Mouse (Mus musculus): ENCODE results near the gene Pced1b. TPM values are rescaled to one million over a fixed set of nuclear protein-coding genes. Genes with fewer than 3 reads are reported as not detected.
"Not testable (repeated sequence)": the region's sequence is repeated elsewhere in the genome, so short reads cannot be mapped to it uniquely, and the experiment has no call there.

The Pced1b gene
- polyA plus RNA-seq (2015; fragmentation: Nextera tagmentation; extraction: Ambion mirVana) = 4.5 and 4.9 TPM in 2 replicates

- peaks cover 2% of the 10 kb centered on the region; the same call in 1 of the 2 replicates for H3K27me3 ChIP-seq (replicated peaks; ENCODE audit: control insufficient read depth, insufficient read depth, low read length)
- ATAC-seq = peak; percentile 96
- H3K36me3 ChIP-seq (ENCODE audit: control insufficient read depth, insufficient read depth, low read length) = no peaks in the 10 kb centered on the region
- H3K9me3 ChIP-seq (ENCODE audit: control insufficient read depth, low read length) = no peaks in the 10 kb centered on the region
- peaks cover 13% of the 10 kb centered on the region for H3K4me1 ChIP-seq (ENCODE audit: control insufficient read depth, insufficient read depth, low read depth, low read length)
- peak within 1 kb of the TSS; percentile 93 for H3K9ac ChIP-seq (ENCODE audit: low read depth, low read length)
- H3K4me2 ChIP-seq (ENCODE audit: low read length) = peak within 1 kb of the TSS; percentile 80
- H3K4me3 ChIP-seq (ENCODE audit: low read length) = peak within 1 kb of the TSS; percentile 78
- H3K27ac ChIP-seq (ENCODE audit: low read depth, low read length) = peak within 1 kb of the TSS; percentile 88
- under 1% methylated on average over 53 of the region's 125 CpGs for WGBS
Measured at GRCm38 (mm10) chr15:97246911-97247790, at the start of gene Pced1b, which contains the start of gene Amigo2. TSS of gene Pced1b (plus strand) at chr15:97247107. TSS of gene Amigo2 (minus strand) at chr15:97247287.

GRCm38 (mm10) chr15:97204889-97205288, 42.0 kb upstream of the Pced1b start:
- Histone ChIP-seq H3K27ac (ENCODE audit: low read depth, low read length) (no peak overlapping the region), H3K9me3 (ENCODE audit: control insufficient read depth, low read length) (no peaks in the 10 kb centered on the region), H3K4me3 (ENCODE audit: low read length) (no peak overlapping the region), H3K4me2 (ENCODE audit: low read length) (no peak overlapping the region), H3K36me3 (ENCODE audit: control insufficient read depth, insufficient read depth, low read length) (no peaks in the 10 kb centered on the region), H3K27me3 (replicated peaks; ENCODE audit: control insufficient read depth, insufficient read depth, low read length) (no peaks in the 10 kb centered on the region), H3K9ac (ENCODE audit: low read depth, low read length) (no peak overlapping the region), H3K4me1 (ENCODE audit: control insufficient read depth, insufficient read depth, low read depth, low read length) (no peaks in the 10 kb centered on the region)
- ATAC-seq = no peak
- 83% methylated on average over 3 of the region's 3 CpGs for WGBS

- H3K4me2 ChIP-seq (ENCODE audit: low read length) = no peak overlapping the region
- no peak overlapping the region for H3K4me3 ChIP-seq (ENCODE audit: low read length)
- H3K9me3 ChIP-seq (ENCODE audit: control insufficient read depth, low read length) = no peaks in the 10 kb centered on the region
- H3K4me1 ChIP-seq (ENCODE audit: control insufficient read depth, insufficient read depth, low read depth, low read length) = no peaks in the 10 kb centered on the region
- 77% methylated on average over 10 of the region's 10 CpGs for WGBS
- ATAC-seq = no peak
- H3K36me3 ChIP-seq (ENCODE audit: control insufficient read depth, insufficient read depth, low read length) = no peaks in the 10 kb centered on the region
- no peaks in the 10 kb centered on the region for H3K27me3 ChIP-seq (replicated peaks; ENCODE audit: control insufficient read depth, insufficient read depth, low read length)
- H3K9ac ChIP-seq (ENCODE audit: low read depth, low read length) = no peak overlapping the region
- H3K27ac ChIP-seq (ENCODE audit: low read depth, low read length) = no peak overlapping the region
Measured at GRCm38 (mm10) chr15:97205776-97206175, 41.1 kb upstream of the Pced1b start.

DNA sequence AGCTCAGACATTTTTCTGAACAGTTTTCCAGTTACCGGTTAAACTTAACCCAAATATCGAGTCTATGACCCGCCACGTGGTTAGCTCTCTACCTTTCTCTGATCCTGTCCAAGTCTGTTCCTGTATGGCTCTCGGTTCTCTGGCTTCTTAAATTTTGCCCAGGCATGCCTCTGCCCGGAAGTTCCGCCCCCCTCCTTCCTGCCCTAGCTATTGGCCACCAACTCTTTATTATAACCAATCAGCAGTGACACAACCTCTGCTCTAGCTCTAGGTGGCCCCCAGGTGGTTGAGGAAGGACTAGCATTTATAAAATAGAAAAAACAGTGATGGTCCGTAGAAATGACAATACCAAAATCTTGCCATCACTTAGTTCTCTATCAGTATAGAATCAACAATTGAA, 40.4 kb upstream of the Pced1b start:
- H3K36me3 ChIP-seq (ENCODE audit: control insufficient read depth, insufficient read depth, low read length) = no peaks in the 10 kb centered on the region
- WGBS = 96% methylated on average over 8 of the region's 8 CpGs
- H3K9ac ChIP-seq (ENCODE audit: low read depth, low read length) = no peak overlapping the region
- no peaks in the 10 kb centered on the region for H3K9me3 ChIP-seq (ENCODE audit: control insufficient read depth, low read length)
- H3K4me1 ChIP-seq (ENCODE audit: control insufficient read depth, insufficient read depth, low read depth, low read length) = no peaks in the 10 kb centered on the region
- H3K27me3 ChIP-seq (replicated peaks; ENCODE audit: control insufficient read depth, insufficient read depth, low read length) = no peaks in the 10 kb centered on the region
- no peak overlapping the region for H3K4me3 ChIP-seq (ENCODE audit: low read length)
- no peak overlapping the region for H3K4me2 ChIP-seq (ENCODE audit: low read length)
- ATAC-seq = no peak
- H3K27ac ChIP-seq (ENCODE audit: low read depth, low read length) = no peak overlapping the region

GRCm38 (mm10) chr15:97209754-97210153, 37.2 kb upstream of the Pced1b start:
- H3K9ac ChIP-seq (ENCODE audit: low read depth, low read length); ATAC-seq: not testable (repeated sequence)

GRCm38 (mm10) chr15:97212501-97213477, 34.1 kb upstream of the Pced1b start:
- Histone ChIP-seq H3K4me3 (ENCODE audit: low read length) (no peak overlapping the region), H3K9ac (ENCODE audit: low read depth, low read length) (no peak overlapping the region), H3K9me3 (ENCODE audit: control insufficient read depth, low read length) (no peaks in the 10 kb centered on the region), H3K27ac (ENCODE audit: low read depth, low read length) (no peak overlapping the region), H3K4me1 (ENCODE audit: control insufficient read depth, insufficient read depth, low read depth, low read length) (no peaks in the 10 kb centered on the region), H3K27me3 (replicated peaks; ENCODE audit: control insufficient read depth, insufficient read depth, low read length) (no peaks in the 10 kb centered on the region), H3K36me3 (ENCODE audit: control insufficient read depth, insufficient read depth, low read length) (no peaks in the 10 kb centered on the region), H3K4me2 (ENCODE audit: low read length) (no peak overlapping the region)
- no peak for ATAC-seq
- WGBS = 81% methylated on average over 17 of the region's 17 CpGs

More at GRCm38 (mm10) chr15:97209754-97210153, 37.2 kb upstream of the Pced1b start:
- H3K27ac ChIP-seq (ENCODE audit: low read depth, low read length); H3K36me3 ChIP-seq (ENCODE audit: control insufficient read depth, insufficient read depth, low read length); H3K27me3 ChIP-seq (replicated peaks; ENCODE audit: control insufficient read depth, insufficient read depth, low read length); H3K4me3 ChIP-seq (ENCODE audit: low read length); H3K9me3 ChIP-seq (ENCODE audit: control insufficient read depth, low read length); H3K4me2 ChIP-seq (ENCODE audit: low read length); H3K4me1 ChIP-seq (ENCODE audit: control insufficient read depth, insufficient read depth, low read depth, low read length): not testable (repeated sequence)
- 99% methylated on average over 3 of the region's 3 CpGs for WGBS

DNA sequence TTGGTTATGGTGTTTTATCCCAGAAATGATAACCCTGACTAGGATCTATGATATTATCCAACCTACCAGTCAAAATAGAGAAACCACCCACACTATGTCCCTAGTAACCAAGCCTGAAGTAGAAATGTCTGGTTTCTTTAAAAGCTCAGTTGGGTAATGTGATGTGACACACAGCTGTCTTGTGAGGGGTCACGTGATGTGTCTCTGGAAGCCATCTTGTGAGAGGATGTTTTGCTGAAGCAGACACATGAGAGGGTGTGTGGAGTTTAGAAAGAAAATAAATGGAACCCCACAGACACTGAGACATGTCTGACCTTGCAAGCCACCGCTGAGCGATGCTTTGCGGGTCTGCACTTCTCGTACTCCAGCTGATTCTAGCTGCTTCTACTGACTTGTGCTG, 30.1 kb upstream of the Pced1b start:
- Histone ChIP-seq H3K4me3 (ENCODE audit: low read length) (no peak overlapping the region), H3K9ac (ENCODE audit: low read depth, low read length) (no peak overlapping the region), H3K4me1 (ENCODE audit: control insufficient read depth, insufficient read depth, low read depth, low read length) (no peaks in the 10 kb centered on the region), H3K9me3 (ENCODE audit: control insufficient read depth, low read length) (no peaks in the 10 kb centered on the region), H3K4me2 (ENCODE audit: low read length) (no peak overlapping the region), H3K27ac (ENCODE audit: low read depth, low read length) (no peak overlapping the region), H3K36me3 (ENCODE audit: control insufficient read depth, insufficient read depth, low read length) (no peaks in the 10 kb centered on the region), H3K27me3 (replicated peaks; ENCODE audit: control insufficient read depth, insufficient read depth, low read length) (no peaks in the 10 kb centered on the region)
- no peak for ATAC-seq
- 90% methylated on average over 5 of the region's 5 CpGs for WGBS

DNA sequence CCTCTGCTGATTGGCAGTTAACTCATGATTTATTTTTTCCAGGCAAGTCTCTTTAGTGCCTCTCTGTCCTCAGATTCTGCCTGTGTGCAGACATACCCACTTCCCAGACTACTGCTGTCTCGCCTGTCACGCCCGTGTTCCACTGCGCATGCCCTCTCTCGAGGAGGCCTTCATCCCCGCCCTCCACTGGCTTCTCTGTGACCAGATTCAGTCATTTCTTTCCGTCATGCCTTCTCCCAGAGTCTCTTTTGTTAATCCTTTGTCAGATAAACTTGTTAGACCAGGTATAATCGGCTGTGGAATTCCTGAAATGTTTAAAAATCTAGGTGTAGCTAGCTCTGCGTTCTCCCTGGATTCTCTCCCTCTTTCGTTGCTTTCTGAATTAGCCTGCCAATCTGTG, 23.5 kb upstream of the Pced1b start:
- Histone ChIP-seq H3K4me1 (ENCODE audit: control insufficient read depth, insufficient read depth, low read depth, low read length) (no peaks in the 10 kb centered on the region), H3K9ac (ENCODE audit: low read depth, low read length) (no peak overlapping the region), H3K4me2 (ENCODE audit: low read length) (no peak overlapping the region), H3K9me3 (ENCODE audit: control insufficient read depth, low read length) (no peaks in the 10 kb centered on the region), H3K36me3 (ENCODE audit: control insufficient read depth, insufficient read depth, low read length) (no peaks in the 10 kb centered on the region), H3K27ac (ENCODE audit: low read depth, low read length) (no peak overlapping the region), H3K4me3 (ENCODE audit: low read length) (no peak overlapping the region), H3K27me3 (replicated peaks; ENCODE audit: control insufficient read depth, insufficient read depth, low read length) (no peaks in the 10 kb centered on the region)
- no peak for ATAC-seq
- 91% methylated on average over 10 of the region's 10 CpGs for WGBS

GRCm38 (mm10) chr15:97224003-97224402, 22.9 kb upstream of the Pced1b start:
- Histone ChIP-seq H3K27me3 (replicated peaks; ENCODE audit: control insufficient read depth, insufficient read depth, low read length) (no peaks in the 10 kb centered on the region), H3K4me3 (ENCODE audit: low read length) (no peak overlapping the region), H3K9ac (ENCODE audit: low read depth, low read length) (no peak overlapping the region), H3K4me2 (ENCODE audit: low read length) (no peak overlapping the region), H3K9me3 (ENCODE audit: control insufficient read depth, low read length) (no peaks in the 10 kb centered on the region), H3K4me1 (ENCODE audit: control insufficient read depth, insufficient read depth, low read depth, low read length) (no peaks in the 10 kb centered on the region), H3K36me3 (ENCODE audit: control insufficient read depth, insufficient read depth, low read length) (no peaks in the 10 kb centered on the region), H3K27ac (ENCODE audit: low read depth, low read length) (no peak overlapping the region)
- ATAC-seq = no peak
- WGBS = 70% methylated on average over 8 of the region's 8 CpGs

Data from hindbrain, embryonic 16.5 days (tissue).